Mouse (Mus musculus) spleen, adult 2 months (tissue): ENCODE data around the gene Mreg.

Source experiments
- CTCF ChIP-seq: fragments of 200-500 bp; IDR thresholded peaks from 2 replicates; pipeline ENCODE4 v1.5.1; 2011; ENCODE audit warnings: mild to moderate bottlenecking, inconsistent platforms; ENCODE audit not compliant: insufficient read depth, insufficient read length, insufficient replicate concordance; ENCODE audit errors: extremely low read depth
- POLR2A ChIP-seq: fragments of 200-500 bp; IDR thresholded peaks from 2 replicates; pipeline ENCODE4 v1.6.1; 2011; ENCODE audit warnings: low read depth, low read length, inconsistent platforms

- TF ChIP-seq POLR2A (no peak), CTCF (peak; percentile 20; the same call in 1 of the 2 replicates)
These were observed at the start of gene Mreg for GRCm38 (mm10) chr1:72211701-72212699.
